Mouse (Mus musculus) heart, embryonic 15.5 days (tissue): ENCODE results near the gene Hsd11b1. TPM values are rescaled to one million over a fixed set of nuclear protein-coding genes. Genes with fewer than 3 reads are reported as not detected.

Source experiments
- ATAC-seq: fragments of 200-750 bp; cut with Nextera tagmentation; replicated peaks from 2 replicates; pipeline ENCODE4 v1.8.0; 2017; ENCODE audit warnings: low read depth, moderate TSS enrichment; ENCODE audit not compliant: insufficient number of reproducible peaks, insufficient read depth, low FRiP score
- H3K27ac ChIP-seq: fragments of 300-500 bp; sonication (generic); 2 replicates; pipeline ENCODE4 v1.5.1; 2015; ENCODE audit warnings: mild to moderate bottlenecking, inconsistent platforms
- H3K27me3 ChIP-seq: fragments of 300-500 bp; sonication (generic); 2 replicates; pipeline ENCODE4 v1.6.1; 2015; ENCODE audit warnings: inconsistent platforms
- H3K36me3 ChIP-seq: fragments of 300-500 bp; sonication (generic); 2 replicates; pipeline ENCODE4 v1.6.1; 2015; ENCODE audit warnings: mild to moderate bottlenecking, inconsistent platforms
- H3K4me1 ChIP-seq: fragments of 300-500 bp; sonication (generic); replicated peaks from 2 replicates; pipeline ENCODE4 v1.6.1; 2015; ENCODE audit warnings: inconsistent platforms
- H3K4me2 ChIP-seq: fragments of 300-500 bp; sonication (generic); 2 replicates; pipeline ENCODE4 v1.6.1; 2015; ENCODE audit warnings: inconsistent platforms, mild to moderate bottlenecking, moderate library complexity
- H3K4me3 ChIP-seq: fragments of 300-500 bp; sonication (generic); 2 replicates; pipeline ENCODE4 v1.5.1; 2015; ENCODE audit warnings: mild to moderate bottlenecking, inconsistent platforms
- H3K9ac ChIP-seq: fragments of 300-500 bp; sonication (generic); 2 replicates; pipeline ENCODE4 v1.6.1; 2015; ENCODE audit warnings: mild to moderate bottlenecking, inconsistent platforms
- H3K9me3 ChIP-seq: fragments of 300-500 bp; sonication (generic); replicated peaks from 2 replicates; pipeline ENCODE4 v1.6.1; 2016; ENCODE audit warnings: inconsistent platforms
- WGBS: fragments of 180-500 bp; shearing (Covaris S2); methylation state at CpG from one replicate; pipeline ENCODE4 v1.1.7; 2015; ENCODE audit warnings: mixed read lengths; 5-methylcytosine and 5-hydroxymethylcytosine counted together
- polyA plus RNA-seq: library from polyadenylated mRNA; unstranded; fragments of >200 nt; fragmentation: Nextera tagmentation; extraction: Ambion mirVana; gene quantifications from 2 replicates; pipeline ENCODE4 v1.2.1, GENCODE M21; 2015

The Hsd11b1 gene
- polyA plus RNA-seq, 1 experiment from 2014 or later: 1.9 TPM

DNA sequence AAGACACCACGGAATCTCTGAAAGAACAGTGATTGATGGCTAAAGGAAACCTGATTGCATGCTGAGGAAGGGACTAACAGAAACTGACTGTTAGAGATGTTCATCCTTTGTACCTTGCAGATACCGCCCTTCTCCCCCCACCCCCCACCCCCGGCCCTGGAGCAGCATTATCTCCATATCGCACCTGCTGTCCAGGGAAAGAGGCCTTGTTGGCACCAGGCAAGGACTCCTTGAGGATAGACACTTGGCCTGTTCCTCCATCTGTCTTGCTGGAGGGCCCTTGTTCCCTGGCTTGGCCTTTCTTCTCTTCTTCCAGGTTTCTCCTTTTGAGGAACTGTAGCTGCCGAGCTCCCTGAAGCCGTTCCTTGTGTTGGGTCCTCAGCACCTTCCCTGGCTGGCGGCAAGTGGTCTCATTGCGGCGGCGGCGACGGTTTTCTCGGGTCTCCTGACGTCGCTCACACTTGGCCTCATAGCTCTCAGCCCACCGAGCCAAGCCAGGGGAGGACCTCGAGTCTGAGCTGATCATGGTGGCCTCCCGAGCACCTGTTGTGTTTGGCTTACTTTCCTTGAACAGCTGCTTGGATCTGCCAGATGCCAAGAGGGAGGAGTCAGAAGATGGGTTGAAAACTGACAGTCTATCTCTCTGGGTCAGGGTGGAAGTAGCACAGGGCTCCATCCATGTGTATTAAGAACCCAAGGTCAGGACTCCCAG, 66.2 kb downstream of the Hsd11b1 start:
- ATAC-seq: no peak
- Histone ChIP-seq H3K4me1 (0 out of 2 replicates have a peak, but pooled peaks cover 2% of the 10 kb centered on the region), H3K27ac (no peak overlapping the region), H3K9ac (no peak overlapping the region), H3K27me3 (no peaks in the 10 kb centered on the region), H3K9me3 (no peaks in the 10 kb centered on the region), H3K4me3 (no peak overlapping the region), H3K36me3 (no peaks in the 10 kb centered on the region), H3K4me2 (no peak overlapping the region)
- 85% methylated on average over 18 of the region's 18 CpGs for WGBS

DNA sequence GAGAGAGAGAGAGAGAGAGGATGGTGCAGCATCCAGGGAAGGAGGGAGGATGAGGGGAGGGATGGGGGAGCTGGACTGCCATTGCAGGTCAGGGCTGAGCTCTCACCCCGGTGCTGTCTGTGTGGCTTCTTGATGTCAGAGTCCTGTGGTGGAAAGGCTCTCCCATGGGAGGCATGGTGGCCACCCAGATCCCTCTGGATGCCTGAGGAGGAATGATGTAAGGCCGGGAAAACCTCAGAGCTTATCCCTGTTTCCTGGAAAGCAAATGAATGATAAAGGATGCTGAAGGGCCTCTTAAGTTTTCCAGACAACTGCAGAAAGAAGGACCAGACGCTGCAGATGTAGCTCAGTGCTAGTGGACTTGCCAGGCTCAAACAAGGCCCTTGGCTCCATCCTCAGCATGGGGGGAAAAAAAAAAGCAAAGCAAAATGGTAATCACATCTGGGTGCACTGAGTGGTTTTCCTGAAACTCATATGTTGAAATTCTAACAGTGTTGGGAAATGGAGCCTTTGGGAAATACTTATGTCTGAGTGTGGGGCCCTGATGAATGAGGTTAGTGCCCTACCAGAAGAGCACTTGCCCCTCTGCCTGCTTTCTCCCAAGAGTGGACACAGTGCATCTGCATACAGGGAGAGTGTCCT, 68.6 kb downstream of the Hsd11b1 start:
- no peak overlapping the region for H3K27ac ChIP-seq
- no peaks in the 10 kb centered on the region for H3K27me3 ChIP-seq
- WGBS: 49% methylated on average over 3 of the region's 3 CpGs
- peaks cover 19% of the 10 kb centered on the region for H3K4me1 ChIP-seq
- H3K9me3 ChIP-seq: no peaks in the 10 kb centered on the region
- H3K4me2 ChIP-seq: no peak overlapping the region
- H3K9ac ChIP-seq: no peak overlapping the region
- H3K36me3 ChIP-seq: no peaks in the 10 kb centered on the region
- no peak overlapping the region for H3K4me3 ChIP-seq
- ATAC-seq: no peak

DNA sequence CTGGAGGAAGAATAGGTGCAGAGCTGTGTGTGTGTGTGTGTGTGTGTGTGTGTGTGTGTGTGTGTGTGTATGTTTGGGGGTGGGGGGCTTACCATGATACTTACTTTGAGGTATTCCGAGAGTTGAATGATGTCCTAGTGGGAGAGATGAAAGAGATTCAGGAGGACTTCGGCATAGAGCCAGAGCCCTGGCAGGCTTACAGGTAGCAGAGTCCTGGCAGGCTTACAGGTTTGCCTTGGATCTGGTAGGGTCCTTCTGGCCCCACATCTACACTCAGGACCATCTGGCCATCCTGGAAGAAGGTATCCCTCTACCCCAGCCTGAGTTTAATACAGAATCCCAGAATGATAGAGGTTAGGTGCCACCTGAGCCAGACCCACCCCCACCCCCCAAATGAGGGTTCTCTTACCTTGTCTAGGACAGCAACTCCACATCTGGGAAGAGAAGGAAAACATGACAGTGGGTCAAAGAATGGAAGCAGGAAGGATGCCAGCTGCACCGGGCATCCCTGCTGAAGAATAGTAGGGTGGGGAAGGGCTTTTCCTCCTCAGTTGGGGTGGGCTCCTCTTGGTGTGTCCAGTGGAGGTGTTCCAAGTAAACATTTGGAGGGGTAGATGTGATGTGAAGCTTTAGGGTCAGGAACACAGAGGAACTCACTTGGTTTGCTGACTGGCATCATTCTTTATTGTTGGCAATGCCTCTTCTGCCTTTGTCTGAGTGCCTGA, 69.3 kb downstream of the Hsd11b1 start:
- Histone ChIP-seq H3K27ac (no peak overlapping the region), H3K27me3 (no peaks in the 10 kb centered on the region), H3K4me1 (peaks cover 26% of the 10 kb centered on the region), H3K4me2 (no peak overlapping the region), H3K4me3 (no peak overlapping the region), H3K9me3 (no peaks in the 10 kb centered on the region), H3K9ac (no peak overlapping the region), H3K36me3 (no peaks in the 10 kb centered on the region)
- 80% methylated on average over 3 of the region's 3 CpGs for WGBS
- no peak for ATAC-seq

DNA sequence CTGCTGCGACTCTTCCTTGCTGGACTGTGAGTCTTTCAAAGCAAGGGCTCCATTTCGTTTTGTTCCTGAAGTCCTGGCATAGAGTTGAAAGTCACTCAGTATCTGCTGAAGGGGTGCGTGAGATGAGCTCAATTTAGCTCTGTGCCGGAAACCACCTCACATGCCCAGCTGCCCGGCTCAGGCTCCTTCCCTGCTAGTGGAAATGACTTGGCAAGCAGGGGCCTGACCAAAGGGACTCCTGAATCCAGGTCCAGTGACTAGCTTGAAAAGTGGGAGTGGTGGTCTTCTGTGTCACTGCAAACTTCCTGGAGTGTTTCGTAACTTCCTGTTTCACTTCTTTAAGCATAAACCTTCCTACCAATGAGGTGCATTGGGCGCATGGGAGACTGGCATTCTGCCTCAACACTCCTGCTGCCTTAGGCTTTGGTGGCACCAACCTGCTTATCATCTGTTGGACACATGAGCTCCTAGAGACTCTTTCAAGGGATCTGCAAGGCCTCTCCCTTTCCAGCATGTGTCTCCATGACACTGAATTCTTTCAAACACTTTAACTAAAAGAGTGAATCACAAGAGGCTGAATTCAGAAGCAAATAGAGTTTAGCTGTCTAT, 72.1 kb downstream of the Hsd11b1 start:
- no peak overlapping the region for H3K4me3 ChIP-seq
- ATAC-seq: no peak
- no peak overlapping the region for H3K4me2 ChIP-seq
- H3K4me1 ChIP-seq: peaks cover 40% of the 10 kb centered on the region
- no peaks in the 10 kb centered on the region for H3K27me3 ChIP-seq
- peak overlapping the region; percentile 92 for H3K27ac ChIP-seq
- no peak overlapping the region for H3K9ac ChIP-seq
- 50% methylated on average over 7 of the region's 7 CpGs for WGBS
- H3K9me3 ChIP-seq: no peaks in the 10 kb centered on the region
- no peaks in the 10 kb centered on the region for H3K36me3 ChIP-seq

DNA sequence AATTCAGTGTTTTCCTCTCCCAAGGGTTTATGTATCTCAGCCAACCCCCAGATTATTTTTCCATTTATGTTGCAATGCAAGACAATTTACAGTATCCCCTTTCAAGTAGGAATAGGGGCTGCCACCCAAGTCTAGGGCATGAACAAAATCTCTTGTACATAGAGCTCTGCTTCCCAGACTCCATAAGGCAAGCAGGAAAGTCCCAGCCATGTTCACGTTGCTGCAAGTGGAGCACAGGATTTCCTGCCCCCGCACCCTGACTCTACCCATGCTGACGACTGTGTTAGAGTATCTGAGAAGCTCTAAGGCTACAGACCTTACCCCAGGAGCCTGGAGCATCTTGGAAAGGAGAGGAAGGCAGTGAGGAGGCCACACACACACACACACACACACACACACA, 74.1 kb downstream of the Hsd11b1 start:
- H3K27me3 ChIP-seq: no peaks in the 10 kb centered on the region
- H3K36me3 ChIP-seq: no peaks in the 10 kb centered on the region
- 15% methylated on average over 3 of the region's 3 CpGs for WGBS

DNA sequence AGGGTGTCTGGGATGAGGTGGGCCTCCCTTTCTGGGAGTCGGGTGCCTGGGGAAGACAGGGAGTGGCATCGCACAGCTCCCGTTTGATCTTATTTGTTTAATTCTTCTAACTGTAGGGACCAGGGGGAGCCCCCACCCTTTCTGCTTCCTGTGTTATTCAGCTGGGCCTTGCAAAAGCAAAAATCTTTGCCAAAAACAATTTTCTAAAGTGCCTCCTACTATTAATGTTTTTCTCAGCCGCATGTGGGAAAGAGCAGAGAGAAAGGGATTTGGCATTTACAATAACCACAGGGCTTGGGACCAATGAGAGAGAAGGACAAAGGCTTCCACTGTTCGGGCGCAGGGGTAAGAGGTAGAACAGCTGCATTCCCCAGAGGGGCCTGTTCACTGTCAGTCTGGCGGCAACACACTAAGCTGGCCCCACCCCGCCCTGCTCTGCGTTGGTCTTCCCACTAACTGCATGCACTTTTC, 74.7 kb downstream of the Hsd11b1 start:
- 17% methylated on average over 9 of the region's 9 CpGs for WGBS
- Histone ChIP-seq H3K27ac (peak overlapping the region; percentile 92), H3K36me3 (no peaks in the 10 kb centered on the region), H3K9ac (no peak overlapping the region), H3K27me3 (no peaks in the 10 kb centered on the region), H3K9me3 (no peaks in the 10 kb centered on the region), H3K4me3 (no peak overlapping the region), H3K4me2 (peak overlapping the region; percentile 23; the same call in 1 of the 2 replicates), H3K4me1 (peaks cover 40% of the 10 kb centered on the region)
- peak; percentile 92 for ATAC-seq

More for the DNA sequence above, 74.1 kb downstream of the Hsd11b1 start:
- Histone ChIP-seq H3K4me3 (no peak overlapping the region), H3K9ac (no peak overlapping the region), H3K9me3 (no peaks in the 10 kb centered on the region), H3K4me1 (peaks cover 40% of the 10 kb centered on the region), H3K4me2 (peak overlapping the region; percentile 23; the same call in 1 of the 2 replicates), H3K27ac (peak overlapping the region; percentile 92)
- ATAC-seq: no peak; the same call in 1 of the 2 replicates

DNA sequence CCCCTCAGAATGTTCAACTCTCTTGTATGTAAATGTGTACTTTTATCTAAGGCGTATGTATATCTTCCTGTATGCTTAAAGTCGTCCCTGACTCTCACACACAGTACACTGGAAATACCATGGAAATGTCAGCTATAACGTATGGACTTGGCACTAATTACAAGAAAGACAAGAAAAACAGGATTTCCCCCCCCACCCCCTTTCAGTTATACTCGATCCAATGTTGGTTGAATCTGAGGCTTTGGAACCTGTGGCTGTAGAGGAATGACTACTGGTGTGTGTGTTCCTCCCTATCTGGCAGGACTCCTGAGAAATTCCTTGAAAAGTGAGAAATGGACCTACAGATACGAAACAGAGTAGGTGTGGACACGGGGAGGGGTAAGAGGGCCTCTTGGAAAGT, 75.6 kb downstream of the Hsd11b1 start:
- no peaks in the 10 kb centered on the region for H3K9me3 ChIP-seq
- H3K27me3 ChIP-seq: no peaks in the 10 kb centered on the region
- 62% methylated on average over 6 of the region's 6 CpGs for WGBS
- H3K4me1 ChIP-seq: peaks cover 40% of the 10 kb centered on the region
- peak overlapping the region; percentile 92 for H3K27ac ChIP-seq
- no peaks in the 10 kb centered on the region for H3K36me3 ChIP-seq
- H3K4me2 ChIP-seq: no peak overlapping the region
- no peak overlapping the region for H3K4me3 ChIP-seq
- no peak for ATAC-seq
- no peak overlapping the region for H3K9ac ChIP-seq

DNA sequence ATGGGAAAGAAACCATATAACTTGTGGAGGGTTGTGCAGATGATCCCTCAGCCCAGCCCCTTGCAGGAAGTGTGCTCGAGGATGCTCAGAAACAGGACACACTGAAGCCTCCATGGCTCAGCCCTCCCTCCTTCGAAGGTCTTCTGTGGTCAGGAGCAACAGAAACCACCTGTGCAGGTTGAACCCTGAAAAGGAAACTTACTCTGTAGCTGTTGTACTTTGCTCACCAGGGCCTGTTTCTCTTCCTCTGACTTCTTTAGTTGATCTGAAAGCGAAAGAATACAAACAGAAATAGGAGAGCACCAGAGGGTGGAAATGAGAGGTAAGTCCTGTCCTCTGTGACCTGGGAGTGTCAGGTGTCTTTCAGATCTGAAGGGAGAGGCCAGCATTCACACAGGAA, 82.8 kb downstream of the Hsd11b1 start:
- H3K4me3 ChIP-seq: no peak overlapping the region
- ATAC-seq: no peak
- H3K9me3 ChIP-seq: no peaks in the 10 kb centered on the region
- H3K4me1 ChIP-seq: no peaks in the 10 kb centered on the region
- no peak overlapping the region for H3K4me2 ChIP-seq
- WGBS: 78% methylated on average over 3 of the region's 3 CpGs
- no peaks in the 10 kb centered on the region for H3K36me3 ChIP-seq
- H3K27me3 ChIP-seq: no peaks in the 10 kb centered on the region
- H3K27ac ChIP-seq: no peak overlapping the region
- no peak overlapping the region for H3K9ac ChIP-seq

DNA sequence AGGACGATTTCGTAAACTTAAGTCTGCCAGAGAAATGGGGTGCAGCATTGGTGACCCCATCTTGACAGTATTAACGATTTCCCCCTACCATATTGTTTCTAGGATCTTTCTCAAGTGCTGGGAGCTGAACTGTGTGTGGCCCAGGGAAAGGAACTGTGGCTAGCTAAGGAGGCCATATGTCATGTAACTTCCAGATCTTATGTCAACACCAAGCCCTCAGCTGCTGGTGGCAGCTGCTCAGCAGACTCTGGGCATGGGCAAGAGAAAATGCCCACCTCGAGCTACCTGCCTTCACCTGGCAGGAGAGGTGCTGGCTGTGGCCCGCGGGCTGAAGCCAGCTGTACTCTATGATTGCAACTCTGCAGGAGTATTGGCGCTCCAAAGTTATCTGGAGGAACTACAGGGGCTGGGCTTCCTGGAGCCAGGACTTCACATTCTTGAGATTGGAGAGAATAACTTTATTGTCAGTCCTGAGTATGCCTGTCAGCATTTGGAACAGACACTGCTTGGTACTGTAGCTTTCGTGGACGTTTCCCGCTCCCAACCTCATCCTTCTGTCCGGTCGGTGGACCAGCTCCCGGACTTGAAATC, 89.6 kb downstream of the Hsd11b1 start:
- Histone ChIP-seq H3K4me3 (peak overlapping the region; percentile 62), H3K4me1 (peaks cover 34% of the 10 kb centered on the region), H3K9ac (peak overlapping the region; percentile 69; the same call in 1 of the 2 replicates), H3K9me3 (no peaks in the 10 kb centered on the region), H3K4me2 (peak overlapping the region; percentile 78), H3K27ac (peak overlapping the region; percentile 91), H3K27me3 (no peaks in the 10 kb centered on the region), H3K36me3 (no peaks in the 10 kb centered on the region)
- WGBS: 54% methylated on average over 13 of the region's 13 CpGs
- ATAC-seq: no peak

DNA sequence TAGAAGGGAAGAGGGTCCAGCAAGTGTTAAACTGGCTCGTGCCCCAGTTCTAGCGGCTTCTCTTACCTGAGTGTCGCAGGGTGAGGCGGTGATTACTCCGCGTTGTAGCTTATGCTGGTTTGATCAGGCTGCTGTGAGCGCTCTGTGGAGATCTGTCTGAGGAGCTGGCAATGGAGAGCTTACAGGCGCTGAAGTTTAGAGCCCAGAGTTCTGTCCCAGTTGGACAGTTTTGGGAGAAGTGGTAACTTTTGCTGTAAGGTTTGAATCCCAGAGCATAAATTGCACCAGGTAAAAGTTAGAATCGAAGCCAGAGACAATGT, 90.1 kb downstream of the Hsd11b1 start:
- H3K9me3 ChIP-seq: no peaks in the 10 kb centered on the region
- H3K4me2 ChIP-seq: peak overlapping the region; percentile 78
- no peak; the same call in 1 of the 2 replicates for ATAC-seq
- WGBS: 16% methylated on average over 9 of the region's 9 CpGs
- H3K4me3 ChIP-seq: peak overlapping the region; percentile 62
- H3K27me3 ChIP-seq: no peaks in the 10 kb centered on the region
- peak overlapping the region; percentile 91 for H3K27ac ChIP-seq
- H3K36me3 ChIP-seq: no peaks in the 10 kb centered on the region
- peak overlapping the region; percentile 69 for H3K9ac ChIP-seq
- H3K4me1 ChIP-seq: peaks cover 34% of the 10 kb centered on the region
